Mouse (Mus musculus): Measurements from ENCODE around the gene Sbno2. TPM values are rescaled to one million over a fixed set of nuclear protein-coding genes. Genes with fewer than 3 reads are reported as not detected.

The Sbno2 gene
- polyA plus RNA-seq, 1 experiment from 2014 or later = 8.4 TPM

GRCm38 (mm10) chr10:80017361-80017760 lies 88.0 kb downstream of the Sbno2 start:
- Histone ChIP-seq H3K4me2 (no peak overlapping the region), H3K9ac (ENCODE audit: low read depth, low read length) (no peak overlapping the region), H3K27me3 (ENCODE audit: control insufficient read depth, insufficient read depth, low read length) (peaks cover 36% of the 10 kb centered on the region), H3K4me3 (ENCODE audit: low read depth, low read length) (no peak overlapping the region), H3K36me3 (ENCODE audit: control insufficient read depth, insufficient read depth, low read length) (no peaks in the 10 kb centered on the region), H3K9me3 (replicated peaks; ENCODE audit: control insufficient read depth, low read length) (no peaks in the 10 kb centered on the region), H3K4me1 (ENCODE audit: control insufficient read depth, insufficient read depth, low read length) (peaks cover 31% of the 10 kb centered on the region), H3K27ac (ENCODE audit: low read depth, low read length) (no peak overlapping the region)
- 70% methylated on average over 3 of the region's 3 CpGs for WGBS (ENCODE audit: insufficient replicate concordance)
- ATAC-seq (replicated peaks; ENCODE audit: insufficient number of reproducible peaks, low FRiP score, low TSS enrichment) = no peak

- H3K4me3 ChIP-seq (ENCODE audit: low read depth, low read length) = no peak overlapping the region
- H3K9ac ChIP-seq (ENCODE audit: low read depth, low read length) = no peak overlapping the region
- H3K4me1 ChIP-seq (ENCODE audit: control insufficient read depth, insufficient read depth, low read length) = peaks cover 31% of the 10 kb centered on the region
These were observed 88.4 kb downstream of the Sbno2 start for GRCm38 (mm10) chr10:80016931-80017330.

GRCm38 (mm10) chr10:80016511-80016910 lies 88.9 kb downstream of the Sbno2 start, which contains the start of gene Arhgap45:
Gene Arhgap45, plus strand, starts transcription at chr10:80016653.
- Histone ChIP-seq H3K4me2 (peak within 1 kb of the TSS; percentile 1), H3K36me3 (ENCODE audit: control insufficient read depth, insufficient read depth, low read length) (peaks cover 2% of the 10 kb centered on the region; the same call in 1 of the 2 replicates), H3K9me3 (replicated peaks; ENCODE audit: control insufficient read depth, low read length) (no peaks in the 10 kb centered on the region), H3K4me1 (ENCODE audit: control insufficient read depth, insufficient read depth, low read length) (peaks cover 31% of the 10 kb centered on the region), H3K27me3 (ENCODE audit: control insufficient read depth, insufficient read depth, low read length) (peaks cover 42% of the 10 kb centered on the region), H3K27ac (ENCODE audit: low read depth, low read length) (no peak within 1 kb of the TSS), H3K9ac (ENCODE audit: low read depth, low read length) (peak within 1 kb of the TSS; percentile 39; the same call in 1 of the 2 replicates), H3K4me3 (ENCODE audit: low read depth, low read length) (no peak within 1 kb of the TSS)
- ATAC-seq (replicated peaks; ENCODE audit: insufficient number of reproducible peaks, low FRiP score, low TSS enrichment) = no peak
- WGBS (ENCODE audit: insufficient replicate concordance) = 57% methylated on average over 11 of the region's 11 CpGs

More at GRCm38 (mm10) chr10:80016931-80017330, 88.4 kb downstream of the Sbno2 start:
- H3K27me3 ChIP-seq (ENCODE audit: control insufficient read depth, insufficient read depth, low read length) = peaks cover 40% of the 10 kb centered on the region
- H3K9me3 ChIP-seq (replicated peaks; ENCODE audit: control insufficient read depth, low read length) = no peaks in the 10 kb centered on the region
- 87% methylated on average over 10 of the region's 10 CpGs for WGBS (ENCODE audit: insufficient replicate concordance)
- no peak overlapping the region for H3K27ac ChIP-seq (ENCODE audit: low read depth, low read length)
- peak overlapping the region; percentile 1; the same call in 1 of the 2 replicates for H3K4me2 ChIP-seq
- no peak for ATAC-seq (replicated peaks; ENCODE audit: insufficient number of reproducible peaks, low FRiP score, low TSS enrichment)
- no peaks in the 10 kb centered on the region for H3K36me3 ChIP-seq (ENCODE audit: control insufficient read depth, insufficient read depth, low read length)

GRCm38 (mm10) chr10:80015583-80015982 lies 89.8 kb downstream of the Sbno2 start:
- no peak for ATAC-seq (replicated peaks; ENCODE audit: insufficient number of reproducible peaks, low FRiP score, low TSS enrichment)

GRCm38 (mm10) chr10:80014484-80015290 lies 90.7 kb downstream of the Sbno2 start:
- peaks cover 42% of the 10 kb centered on the region for H3K27me3 ChIP-seq (ENCODE audit: control insufficient read depth, insufficient read depth, low read length)

More at GRCm38 (mm10) chr10:80015583-80015982, 89.8 kb downstream of the Sbno2 start:
- 70% methylated on average over 10 of the region's 10 CpGs for WGBS (ENCODE audit: insufficient replicate concordance)
- H3K36me3 ChIP-seq (ENCODE audit: control insufficient read depth, insufficient read depth, low read length) = peaks cover 9% of the 10 kb centered on the region
- peaks cover 29% of the 10 kb centered on the region for H3K4me1 ChIP-seq (ENCODE audit: control insufficient read depth, insufficient read depth, low read length)
- H3K4me3 ChIP-seq (ENCODE audit: low read depth, low read length) = no peak overlapping the region
- H3K9me3 ChIP-seq (replicated peaks; ENCODE audit: control insufficient read depth, low read length) = peaks cover 7% of the 10 kb centered on the region
- peak overlapping the region; percentile 39; the same call in 1 of the 2 replicates for H3K9ac ChIP-seq (ENCODE audit: low read depth, low read length)
- H3K27ac ChIP-seq (ENCODE audit: low read depth, low read length) = no peak overlapping the region
- H3K27me3 ChIP-seq (ENCODE audit: control insufficient read depth, insufficient read depth, low read length) = peaks cover 42% of the 10 kb centered on the region
- H3K4me2 ChIP-seq = no peak overlapping the region; the same call in 1 of the 2 replicates

DNA sequence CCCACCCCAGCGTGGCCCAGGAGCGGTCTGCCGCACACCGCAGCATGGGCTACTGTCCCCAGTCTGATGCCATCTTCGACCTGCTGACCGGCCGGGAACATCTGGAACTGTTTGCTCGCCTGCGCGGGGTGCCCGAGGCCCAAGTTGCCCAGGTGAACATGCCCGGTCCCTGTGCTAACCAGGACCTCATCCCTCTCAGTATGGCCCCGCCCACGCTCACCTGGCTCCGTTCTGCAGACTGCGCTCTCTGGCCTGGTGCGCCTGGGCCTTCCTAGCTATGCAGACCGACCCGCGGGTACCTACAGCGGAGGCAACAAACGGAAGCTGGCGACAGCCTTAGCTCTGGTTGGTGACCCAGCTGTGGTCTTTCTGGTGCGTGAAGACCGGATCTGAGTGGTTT lies 91.8 kb downstream of the Sbno2 start:
- ATAC-seq (replicated peaks; ENCODE audit: insufficient number of reproducible peaks, low FRiP score, low TSS enrichment) = no peak
- Histone ChIP-seq H3K4me1 (ENCODE audit: control insufficient read depth, insufficient read depth, low read length) (peaks cover 11% of the 10 kb centered on the region), H3K9ac (ENCODE audit: low read depth, low read length) (no peak overlapping the region), H3K36me3 (ENCODE audit: control insufficient read depth, insufficient read depth, low read length) (peaks cover 15% of the 10 kb centered on the region), H3K27me3 (ENCODE audit: control insufficient read depth, insufficient read depth, low read length) (peaks cover 42% of the 10 kb centered on the region), H3K4me2 (no peak overlapping the region), H3K4me3 (ENCODE audit: low read depth, low read length) (no peak overlapping the region), H3K27ac (ENCODE audit: low read depth, low read length) (no peak overlapping the region), H3K9me3 (replicated peaks; ENCODE audit: control insufficient read depth, low read length) (peaks cover 11% of the 10 kb centered on the region)
- WGBS (ENCODE audit: insufficient replicate concordance) = 31% methylated on average over 25 of the region's 25 CpGs

More at GRCm38 (mm10) chr10:80014484-80015290, 90.7 kb downstream of the Sbno2 start:
- Histone ChIP-seq H3K9me3 (replicated peaks; ENCODE audit: control insufficient read depth, low read length) (peaks cover 11% of the 10 kb centered on the region), H3K27ac (ENCODE audit: low read depth, low read length) (no peak overlapping the region), H3K9ac (ENCODE audit: low read depth, low read length) (no peak overlapping the region), H3K4me3 (ENCODE audit: low read depth, low read length) (peak overlapping the region; percentile 10; the same call in 1 of the 2 replicates), H3K4me2 (peak overlapping the region; percentile 14; the same call in 1 of the 2 replicates), H3K4me1 (ENCODE audit: control insufficient read depth, insufficient read depth, low read length) (peaks cover 21% of the 10 kb centered on the region), H3K36me3 (ENCODE audit: control insufficient read depth, insufficient read depth, low read length) (peaks cover 12% of the 10 kb centered on the region)
- WGBS (ENCODE audit: insufficient replicate concordance) = 19% methylated on average over 28 of the region's 28 CpGs
- no peak for ATAC-seq (replicated peaks; ENCODE audit: insufficient number of reproducible peaks, low FRiP score, low TSS enrichment)

- Histone ChIP-seq H3K9ac (ENCODE audit: low read depth, low read length) (no peak overlapping the region), H3K4me3 (ENCODE audit: low read depth, low read length) (no peak overlapping the region), H3K36me3 (ENCODE audit: control insufficient read depth, insufficient read depth, low read length) (peaks cover 15% of the 10 kb centered on the region), H3K4me1 (ENCODE audit: control insufficient read depth, insufficient read depth, low read length) (peaks cover 9% of the 10 kb centered on the region), H3K4me2 (no peak overlapping the region), H3K27me3 (ENCODE audit: control insufficient read depth, insufficient read depth, low read length) (peaks cover 42% of the 10 kb centered on the region), H3K27ac (ENCODE audit: low read depth, low read length) (no peak overlapping the region), H3K9me3 (replicated peaks; ENCODE audit: control insufficient read depth, low read length) (peaks cover 11% of the 10 kb centered on the region)
- 86% methylated on average over 6 of the region's 6 CpGs for WGBS (ENCODE audit: insufficient replicate concordance)
- no peak for ATAC-seq (replicated peaks; ENCODE audit: insufficient number of reproducible peaks, low FRiP score, low TSS enrichment)
These were observed 93.6 kb downstream of the Sbno2 start for GRCm38 (mm10) chr10:80011740-80012139.
